Mouse (Mus musculus): ENCODE results near the gene Rusc2. TPM values are rescaled to one million over a fixed set of nuclear protein-coding genes. Genes with fewer than 3 reads are reported as not detected.

The Rusc2 gene
- 1.9 and 2.1 TPM in 2 replicates for polyA plus RNA-seq (2015; fragmentation: Nextera tagmentation; extraction: Ambion mirVana)

DNA sequence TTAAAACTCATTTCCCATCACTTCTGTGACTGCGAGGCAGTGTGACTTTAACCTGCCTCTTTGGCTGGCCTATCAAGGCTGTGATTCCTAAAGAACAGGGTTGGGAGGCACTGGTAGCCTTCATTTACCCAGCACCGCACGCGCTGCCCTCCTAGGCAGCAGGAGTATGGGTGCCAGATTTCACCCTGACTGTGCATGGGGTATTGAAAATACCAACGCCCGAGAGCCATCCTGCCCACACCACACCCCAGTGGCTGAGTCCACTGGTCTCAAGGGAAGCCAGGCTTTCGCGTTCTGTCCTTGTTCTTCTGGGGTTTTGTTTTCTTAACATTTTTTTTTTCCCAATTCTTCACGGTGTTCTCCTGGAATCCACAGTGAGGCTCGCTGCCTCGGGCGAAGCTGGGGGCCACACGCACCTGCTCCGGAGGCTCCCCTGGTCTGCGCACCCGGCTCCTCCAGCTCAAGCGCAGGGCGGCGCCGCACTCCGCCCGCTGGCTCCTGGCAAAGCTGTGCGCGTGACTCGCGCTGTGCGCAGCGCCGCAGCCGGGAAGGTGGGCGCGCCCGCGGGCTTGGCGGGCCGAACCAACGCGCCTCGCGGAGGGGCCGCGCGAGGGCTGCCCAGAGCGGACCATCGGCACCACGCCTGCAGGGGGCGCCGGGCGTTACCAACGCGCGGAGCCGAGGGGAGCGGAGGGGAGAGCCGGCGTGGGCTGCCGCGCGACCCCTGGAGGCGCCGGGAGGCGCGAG lies at the start of gene Rusc2:
Gene Rusc2, plus strand, starts transcription at position 572 of the 747 bp plus-strand sequence.
- Histone ChIP-seq H3K4me2 (ENCODE audit: low read depth, low read length) (peak within 1 kb of the TSS; percentile 79), H3K4me1 (ENCODE audit: insufficient read depth) (peaks cover 17% of the 10 kb centered on the region), H3K36me3 (replicated peaks; ENCODE audit: insufficient read depth, low read length) (no peaks in the 10 kb centered on the region), H3K9ac (replicated peaks) (peak within 1 kb of the TSS; percentile 75), H3K27me3 (ENCODE audit: insufficient read depth, low read length) (no peaks in the 10 kb centered on the region), H3K9me3 (ENCODE audit: low read length) (no peaks in the 10 kb centered on the region), H3K4me3 (ENCODE audit: low read depth, low read length) (peak within 1 kb of the TSS; percentile 51), H3K27ac (ENCODE audit: low read depth) (peak within 1 kb of the TSS; percentile 87)
- no peak for TF ChIP-seq EP300 (IDR thresholded peaks at IDR 0.05; ENCODE audit: low read depth)
- peak; percentile 45 for TF ChIP-seq CTCF (IDR thresholded peaks at IDR 0.05; ENCODE audit: low read depth)
- 1% methylated on average over 48 of the region's 63 CpGs for WGBS (ENCODE audit: insufficient replicate concordance)
- ATAC-seq (peak; percentile 93), DNase-seq (peak; percentile 87)

DNA sequence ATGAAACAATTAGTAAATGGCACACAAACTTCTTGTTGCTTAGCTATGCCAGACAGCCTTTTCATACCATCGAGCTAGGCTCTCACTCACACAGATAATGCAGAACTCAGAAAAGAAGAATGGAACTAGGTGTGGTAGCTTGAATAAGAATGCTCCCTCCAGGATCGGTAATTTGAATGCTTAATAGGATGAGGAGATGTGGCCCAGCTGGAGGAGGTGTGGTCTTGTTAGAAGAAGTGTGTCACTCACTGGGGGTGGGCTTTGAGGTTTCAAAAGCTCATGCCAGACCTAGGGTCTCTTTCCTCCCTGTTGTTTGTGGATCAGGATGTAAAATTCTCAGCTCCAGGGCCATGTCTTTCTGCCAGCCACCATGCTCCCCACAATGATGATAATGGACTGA lies 47.0 kb upstream of the Rusc2 start:
- Histone ChIP-seq H3K9ac (replicated peaks) (no peak overlapping the region), H3K27me3 (ENCODE audit: insufficient read depth, low read length) (no peaks in the 10 kb centered on the region), H3K27ac (ENCODE audit: low read depth) (no peak overlapping the region), H3K36me3 (replicated peaks; ENCODE audit: insufficient read depth, low read length) (no peaks in the 10 kb centered on the region), H3K4me3 (ENCODE audit: low read depth, low read length) (no peak overlapping the region), H3K4me2 (ENCODE audit: low read depth, low read length) (no peak overlapping the region), H3K9me3 (ENCODE audit: low read length) (peaks cover 5% of the 10 kb centered on the region; the same call in 1 of the 2 replicates), H3K4me1 (ENCODE audit: insufficient read depth) (no peaks in the 10 kb centered on the region)
- TF ChIP-seq CTCF (IDR thresholded peaks at IDR 0.05; ENCODE audit: low read depth) (no peak), EP300 (IDR thresholded peaks at IDR 0.05; ENCODE audit: low read depth) (no peak)
- whole genome bisulfite sequencing (ENCODE audit: insufficient replicate concordance) = 70% methylated on average over 2 of the region's 2 CpGs
- ATAC-seq = no peak
- no peak for DNase-seq

DNA sequence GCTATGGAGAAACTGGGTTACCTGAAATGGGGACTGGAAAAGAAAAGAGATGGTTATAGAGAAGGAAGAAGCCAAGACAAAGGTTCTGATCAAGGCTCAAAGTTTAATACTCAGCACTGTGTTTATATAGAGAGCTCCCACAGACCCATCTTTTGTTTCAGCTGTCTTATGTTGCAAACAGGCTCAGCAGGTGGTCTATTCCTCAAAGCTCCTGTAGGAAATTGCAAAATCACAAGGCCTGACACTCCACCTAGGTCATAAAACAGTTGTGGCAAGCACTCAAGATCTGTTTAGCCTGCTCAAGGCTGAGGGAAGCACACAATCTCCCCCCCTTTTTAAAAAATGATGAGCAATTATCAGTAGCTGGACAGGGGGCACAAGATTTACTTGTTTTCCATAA lies 45.6 kb upstream of the Rusc2 start:
- no peak for TF ChIP-seq EP300 (IDR thresholded peaks at IDR 0.05; ENCODE audit: low read depth)
- TF ChIP-seq CTCF (IDR thresholded peaks at IDR 0.05; ENCODE audit: low read depth) = no peak
- H3K4me3 ChIP-seq (ENCODE audit: low read depth, low read length) = no peak overlapping the region

DNA sequence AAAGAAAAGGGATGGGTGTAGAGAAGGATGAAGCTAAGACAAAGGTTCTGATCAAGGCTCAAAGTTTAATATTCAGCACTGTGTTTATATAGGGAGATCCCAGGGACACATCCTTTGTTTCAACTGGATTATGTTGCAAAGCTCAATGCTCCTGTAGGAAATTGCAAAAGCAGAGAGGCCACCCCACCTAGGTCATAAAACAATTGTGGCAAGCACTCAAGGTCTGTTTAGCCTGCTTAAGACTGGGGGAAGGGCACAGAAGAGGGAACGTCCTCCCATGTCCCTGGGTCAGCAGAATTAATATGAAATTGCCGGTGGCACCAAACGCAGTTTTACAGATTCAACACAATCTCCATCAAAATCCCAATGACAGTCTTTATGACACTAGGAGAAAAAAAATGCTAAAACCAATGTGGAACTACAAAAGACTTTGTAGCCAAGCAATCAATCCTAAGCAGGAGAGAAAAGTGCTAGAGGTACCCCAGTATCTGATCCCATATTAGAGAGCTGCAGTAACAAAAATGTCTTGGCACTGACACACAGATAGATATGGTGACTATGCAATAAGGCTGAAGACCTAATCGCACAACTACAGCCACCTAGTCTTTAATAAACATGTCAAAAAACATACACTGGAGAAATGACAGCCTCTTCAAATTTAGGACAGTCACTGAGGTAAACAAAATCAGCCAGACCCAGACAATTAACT lies 41.5 kb upstream of the Rusc2 start:
- Histone ChIP-seq H3K27ac (ENCODE audit: low read depth) (no peak overlapping the region), H3K4me1 (ENCODE audit: insufficient read depth) (no peaks in the 10 kb centered on the region), H3K4me2 (ENCODE audit: low read depth, low read length) (no peak overlapping the region), H3K9me3 (ENCODE audit: low read length) (peaks cover 5% of the 10 kb centered on the region; the same call in 1 of the 2 replicates), H3K4me3 (ENCODE audit: low read depth, low read length) (no peak overlapping the region), H3K9ac (replicated peaks) (no peak overlapping the region), H3K36me3 (replicated peaks; ENCODE audit: insufficient read depth, low read length) (no peaks in the 10 kb centered on the region), H3K27me3 (ENCODE audit: insufficient read depth, low read length) (no peaks in the 10 kb centered on the region)
- DNase-seq = no peak
- TF ChIP-seq CTCF (IDR thresholded peaks at IDR 0.05; ENCODE audit: low read depth) (no peak), EP300 (IDR thresholded peaks at IDR 0.05; ENCODE audit: low read depth) (no peak)
- no peak for ATAC-seq
- 68% methylated on average over 4 of the region's 4 CpGs for WGBS (ENCODE audit: insufficient replicate concordance)

More for the DNA sequence above, 45.6 kb upstream of the Rusc2 start:
- no peak for ATAC-seq
- no peak overlapping the region for H3K4me2 ChIP-seq (ENCODE audit: low read depth, low read length)
- no peaks in the 10 kb centered on the region for H3K4me1 ChIP-seq (ENCODE audit: insufficient read depth)
- DNase-seq = no peak
- peaks cover 5% of the 10 kb centered on the region; the same call in 1 of the 2 replicates for H3K9me3 ChIP-seq (ENCODE audit: low read length)
- no peaks in the 10 kb centered on the region for H3K36me3 ChIP-seq (replicated peaks; ENCODE audit: insufficient read depth, low read length)
- H3K27me3 ChIP-seq (ENCODE audit: insufficient read depth, low read length) = no peaks in the 10 kb centered on the region
- H3K27ac ChIP-seq (ENCODE audit: low read depth) = no peak overlapping the region
- H3K9ac ChIP-seq (replicated peaks) = no peak overlapping the region

DNA sequence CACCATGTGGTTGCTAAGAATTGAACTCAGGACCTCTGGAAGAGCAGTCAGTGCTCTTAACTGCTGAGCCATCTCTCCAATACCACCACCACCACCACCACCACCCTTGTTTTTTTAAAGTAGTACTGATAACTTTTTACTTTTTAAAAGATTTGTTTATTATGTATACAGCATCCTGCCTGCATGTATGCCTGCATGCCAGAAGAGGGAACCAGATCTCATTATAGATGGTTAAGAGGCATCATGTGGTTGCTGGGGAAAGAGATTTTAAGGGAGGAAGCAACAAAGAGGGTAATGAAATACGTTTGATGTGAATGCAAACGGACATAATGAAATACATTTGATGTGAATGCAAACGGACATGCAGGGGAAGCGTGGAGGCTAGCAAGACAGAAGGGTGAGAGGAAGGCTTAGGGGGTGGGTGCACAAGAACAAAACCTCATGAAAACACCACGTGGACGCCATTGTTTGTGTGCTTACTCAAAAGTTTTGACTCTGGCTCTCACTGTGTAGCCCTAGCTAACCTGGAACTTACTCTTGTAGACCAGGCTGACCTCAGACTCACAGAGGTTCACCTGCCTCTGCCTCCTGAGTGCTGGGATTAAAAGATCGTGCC lies 40.4 kb upstream of the Rusc2 start:
- WGBS (ENCODE audit: insufficient replicate concordance) = 73% methylated on average over 7 of the region's 7 CpGs
- no peak for DNase-seq
- H3K27me3 ChIP-seq (ENCODE audit: insufficient read depth, low read length) = no peaks in the 10 kb centered on the region

DNA sequence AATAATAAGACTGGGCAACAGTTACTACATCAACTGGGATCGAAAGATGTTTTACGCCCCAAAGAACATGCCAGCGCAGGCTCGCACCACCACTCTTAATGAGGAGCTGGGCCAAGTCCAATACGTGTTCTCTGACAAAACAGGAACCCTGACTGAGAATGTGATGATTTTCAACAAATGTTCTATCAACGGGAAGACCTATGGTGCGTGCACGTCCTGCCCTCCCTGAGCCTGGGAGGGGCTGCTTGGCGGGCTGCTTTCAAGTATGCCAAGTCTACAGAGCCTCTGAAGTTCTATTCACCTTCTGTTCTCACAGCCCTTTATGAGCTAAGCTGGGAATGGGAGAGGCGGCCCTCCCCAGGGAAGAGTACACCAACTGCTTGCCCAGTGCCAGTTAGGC lies 39.3 kb upstream of the Rusc2 start:
- 83% methylated on average over 10 of the region's 10 CpGs for WGBS (ENCODE audit: insufficient replicate concordance)
- H3K27me3 ChIP-seq (ENCODE audit: insufficient read depth, low read length) = no peaks in the 10 kb centered on the region
- H3K36me3 ChIP-seq (replicated peaks; ENCODE audit: insufficient read depth, low read length) = no peaks in the 10 kb centered on the region
- no peaks in the 10 kb centered on the region for H3K4me1 ChIP-seq (ENCODE audit: insufficient read depth)
- ATAC-seq (no peak), DNase-seq (no peak)
- TF ChIP-seq EP300 (IDR thresholded peaks at IDR 0.05; ENCODE audit: low read depth) (no peak), CTCF (IDR thresholded peaks at IDR 0.05; ENCODE audit: low read depth) (no peak)
- no peak overlapping the region for H3K27ac ChIP-seq (ENCODE audit: low read depth)
- no peaks in the 10 kb centered on the region for H3K9me3 ChIP-seq (ENCODE audit: low read length)
- H3K4me2 ChIP-seq (ENCODE audit: low read depth, low read length) = no peak overlapping the region
- H3K9ac ChIP-seq (replicated peaks) = no peak overlapping the region
- H3K4me3 ChIP-seq (ENCODE audit: low read depth, low read length) = no peak overlapping the region

More for the DNA sequence above, 40.4 kb upstream of the Rusc2 start:
- no peak overlapping the region for H3K4me3 ChIP-seq (ENCODE audit: low read depth, low read length)
- no peak overlapping the region for H3K27ac ChIP-seq (ENCODE audit: low read depth)
- TF ChIP-seq CTCF (IDR thresholded peaks at IDR 0.05; ENCODE audit: low read depth) (0 out of 2 replicates have a peak, but pooled peaks have one; percentile 14), EP300 (IDR thresholded peaks at IDR 0.05; ENCODE audit: low read depth) (no peak)
- H3K9me3 ChIP-seq (ENCODE audit: low read length) = peaks cover 3% of the 10 kb centered on the region; the same call in 1 of the 2 replicates
- no peak overlapping the region for H3K9ac ChIP-seq (replicated peaks)
- no peaks in the 10 kb centered on the region for H3K36me3 ChIP-seq (replicated peaks; ENCODE audit: insufficient read depth, low read length)
- no peak for ATAC-seq
- no peak overlapping the region for H3K4me2 ChIP-seq (ENCODE audit: low read depth, low read length)
- no peaks in the 10 kb centered on the region for H3K4me1 ChIP-seq (ENCODE audit: insufficient read depth)

Data from liver, postnatal 0 days (tissue).